Mouse (Mus musculus): ENCODE data around the gene Pip5k1a.
A peak's percentile ranks its signal among the peaks of the same experiment; 100 is the strongest.
"Not testable (repeated sequence)": the region's sequence is repeated elsewhere in the genome, so short reads cannot be mapped to it uniquely, and the experiment has no call there.

Gene Pip5k1a

DNA sequence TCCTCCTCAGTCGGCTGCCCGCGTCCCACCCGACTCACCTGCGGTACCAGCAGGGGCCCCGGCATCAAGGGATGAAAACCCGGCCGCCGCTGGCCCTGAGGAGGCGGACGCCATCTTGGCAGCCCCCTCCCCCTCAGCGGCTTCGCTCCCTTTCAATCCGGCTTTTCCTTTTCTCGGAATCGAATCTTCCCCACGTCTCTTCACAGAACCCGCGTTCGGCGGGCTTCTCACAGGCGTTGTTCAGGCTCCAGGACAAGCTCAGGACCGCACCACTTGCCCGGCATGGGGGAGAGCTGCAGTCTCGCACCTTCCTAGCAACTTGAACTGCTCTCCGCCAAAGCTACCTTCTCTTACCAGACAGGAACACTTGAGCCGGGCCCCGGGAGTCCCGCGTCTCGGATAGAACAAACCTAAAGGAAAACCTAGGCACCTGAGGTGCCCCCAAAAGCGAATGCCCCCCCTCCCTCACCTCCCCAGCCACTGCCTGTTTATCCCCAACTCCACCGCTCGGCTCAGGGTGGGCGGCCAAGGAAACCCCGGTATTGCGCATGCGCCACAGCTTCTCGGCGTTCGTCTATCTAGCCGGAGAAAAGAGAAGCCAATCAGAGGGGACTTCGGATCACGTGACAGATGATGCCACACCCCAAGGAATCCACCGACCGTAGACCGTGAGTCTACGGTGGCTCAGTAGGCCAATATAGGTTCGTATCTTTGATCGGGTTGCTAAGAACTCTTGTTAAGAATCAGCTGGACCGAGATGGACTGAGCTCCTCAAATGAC is at the start of gene Pip5k1a:
TSS of gene Pip5k1a (minus strand) at position 593 of the 780 bp plus-strand sequence.
- peak; percentile 97 for DNase-seq (ENCODE audit: low spot score)

DNA sequence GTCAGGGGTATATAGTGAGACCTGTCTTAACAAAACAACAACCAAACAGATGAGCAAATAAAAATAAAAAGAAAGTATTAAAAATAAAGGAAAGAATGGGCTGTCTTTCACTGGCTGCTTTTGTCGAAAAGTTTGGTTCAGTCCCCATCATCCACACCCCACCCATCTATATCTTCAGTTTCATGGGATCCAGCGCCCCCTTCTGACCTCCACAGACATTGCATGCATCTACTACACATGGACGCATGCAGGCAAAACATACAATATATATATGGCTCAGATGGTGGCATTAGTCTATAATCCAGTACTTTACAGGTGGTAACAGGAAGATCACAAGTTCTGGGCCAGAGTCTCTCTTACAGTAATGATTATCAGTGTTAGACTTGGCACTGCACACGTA is 47.1 kb upstream of the Pip5k1a start:
- no peak for DNase-seq (ENCODE audit: low spot score)

DNA sequence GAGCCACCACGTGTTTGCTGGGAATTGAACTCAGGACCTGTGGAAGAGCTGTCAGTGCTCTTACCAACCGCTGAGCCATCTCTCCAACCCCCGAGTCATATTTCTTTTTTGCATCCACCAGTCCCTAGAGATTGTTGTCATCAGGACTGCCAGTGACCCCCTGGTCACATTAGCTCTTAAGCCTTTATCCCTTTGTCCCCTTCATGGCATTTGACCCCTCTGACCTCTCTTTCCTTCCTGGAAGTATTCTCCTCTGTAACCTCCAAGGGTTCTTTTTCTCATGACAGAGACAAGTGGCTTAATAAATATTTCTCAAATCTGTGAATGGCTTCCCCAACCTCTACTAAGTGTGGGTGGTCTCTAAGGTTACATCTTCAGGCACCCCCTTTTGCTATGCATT is 41.2 kb upstream of the Pip5k1a start:
- no peak for DNase-seq (ENCODE audit: low spot score)

DNA sequence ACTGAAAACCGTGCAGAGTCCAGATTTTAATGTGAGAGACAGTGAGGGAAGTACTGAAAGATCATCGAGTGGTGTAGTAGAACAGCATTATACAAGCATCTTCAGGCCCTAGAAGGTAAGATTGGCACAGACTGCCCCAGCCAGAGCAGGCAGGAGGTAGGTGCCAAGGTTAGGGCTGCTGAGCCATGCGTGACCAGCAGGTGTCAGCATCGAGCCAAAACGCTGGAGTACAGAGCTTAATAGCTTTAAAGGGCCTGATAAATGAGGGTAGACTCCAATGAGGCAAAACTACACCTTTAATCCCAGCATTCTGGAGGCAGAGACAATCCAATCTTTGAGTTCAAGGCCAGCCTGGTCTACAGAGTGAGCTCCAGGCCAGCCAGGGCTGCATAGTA is 35.9 kb upstream of the Pip5k1a start:
- peak; percentile 62 for DNase-seq (ENCODE audit: low spot score)

DNA sequence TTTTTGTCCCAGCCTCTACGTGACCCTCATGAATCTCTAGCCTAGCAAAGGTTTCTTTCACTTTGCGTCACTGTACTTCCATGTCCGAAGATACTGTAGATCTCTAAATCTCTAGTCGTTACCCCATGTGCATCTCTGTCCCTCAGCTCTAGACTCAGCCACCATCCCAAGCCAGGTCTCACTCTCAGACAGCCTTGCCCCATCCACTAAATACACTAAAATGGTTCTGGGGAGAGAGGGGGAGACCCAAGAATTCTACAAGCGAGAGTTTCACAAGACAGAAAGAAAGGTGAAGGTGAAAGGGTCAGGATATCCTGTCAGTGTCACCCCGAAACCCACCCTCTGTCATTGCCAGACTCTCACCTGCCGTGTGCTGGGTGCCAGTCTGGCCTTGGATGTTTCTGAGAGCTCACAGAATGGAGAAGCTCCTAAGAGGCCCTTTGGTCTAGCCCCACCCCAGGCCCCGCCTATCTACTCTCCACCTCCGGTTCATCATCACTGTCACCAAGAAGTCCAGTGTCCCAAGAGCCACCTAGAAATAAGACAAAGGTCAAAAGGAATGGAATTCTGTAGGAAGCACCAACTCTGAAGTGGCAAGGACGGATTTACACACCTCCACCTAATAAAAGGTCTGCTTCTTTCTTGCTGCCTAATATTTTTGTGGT is 35.4 kb upstream of the Pip5k1a start, which contains the start of gene Tnfaip8l2:
TSS of gene Tnfaip8l2 (minus strand) at position 409 of the 665 bp plus-strand sequence.
- DNase-seq (ENCODE audit: low spot score): no peak

DNA sequence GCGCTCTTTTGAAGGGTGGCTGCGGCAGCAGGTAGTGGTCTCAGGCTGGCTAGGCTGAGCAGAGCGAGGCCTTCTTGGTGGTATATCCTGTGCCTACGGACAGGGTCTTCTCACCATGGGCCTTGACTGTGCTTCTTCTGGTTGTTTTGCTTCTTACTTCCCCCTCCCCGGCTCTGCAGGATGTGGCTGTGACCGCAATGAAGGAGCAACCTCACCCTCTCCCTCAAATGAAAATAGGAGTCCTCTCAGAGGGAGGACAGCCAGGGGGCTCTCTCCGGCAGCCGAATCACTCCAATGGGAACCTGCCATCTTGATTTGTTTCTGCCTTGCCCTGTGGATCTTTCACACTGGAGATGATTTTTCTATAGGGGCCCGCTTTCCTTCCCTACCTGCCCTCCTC is 34.7 kb upstream of the Pip5k1a start:
- no peak for DNase-seq (ENCODE audit: low spot score)

DNA sequence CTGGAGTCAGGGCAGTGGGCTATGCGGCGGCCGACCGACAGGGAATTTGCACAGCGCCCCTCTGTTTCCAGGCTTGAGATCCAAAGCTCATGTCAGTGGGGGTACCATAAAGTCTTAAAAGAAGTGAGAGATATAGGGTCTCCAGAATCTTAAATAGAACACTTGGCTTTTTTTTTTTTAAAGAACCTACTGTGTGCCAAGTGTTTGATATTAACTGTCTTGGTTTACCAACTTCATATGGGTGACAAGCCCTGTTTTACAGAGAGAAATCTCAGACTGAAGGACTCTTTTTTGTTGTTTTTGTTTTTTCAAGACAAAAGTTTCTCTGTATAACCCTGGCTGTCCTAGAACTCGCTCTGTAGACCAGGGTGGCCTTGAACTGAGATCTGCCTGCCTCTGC is 34.1 kb upstream of the Pip5k1a start:
- DNase-seq (ENCODE audit: low spot score): no peak

DNA sequence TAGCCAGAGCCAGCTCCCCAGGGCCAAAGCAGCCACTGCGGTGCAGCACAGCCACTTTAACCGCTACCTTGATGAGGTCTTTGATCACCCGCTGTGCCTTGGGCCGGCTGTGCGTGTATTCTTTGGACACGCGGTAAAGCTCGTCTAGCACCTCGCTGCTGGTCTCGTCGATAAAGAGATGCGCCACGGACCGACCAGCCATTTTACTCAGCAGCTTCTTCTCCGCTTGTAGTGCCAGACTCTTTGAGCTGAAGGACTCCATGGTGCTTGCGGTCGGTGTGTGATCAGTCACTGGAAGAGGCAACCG is 33.5 kb upstream of the Pip5k1a start:
- DNase-seq (ENCODE audit: low spot score): no peak

DNA sequence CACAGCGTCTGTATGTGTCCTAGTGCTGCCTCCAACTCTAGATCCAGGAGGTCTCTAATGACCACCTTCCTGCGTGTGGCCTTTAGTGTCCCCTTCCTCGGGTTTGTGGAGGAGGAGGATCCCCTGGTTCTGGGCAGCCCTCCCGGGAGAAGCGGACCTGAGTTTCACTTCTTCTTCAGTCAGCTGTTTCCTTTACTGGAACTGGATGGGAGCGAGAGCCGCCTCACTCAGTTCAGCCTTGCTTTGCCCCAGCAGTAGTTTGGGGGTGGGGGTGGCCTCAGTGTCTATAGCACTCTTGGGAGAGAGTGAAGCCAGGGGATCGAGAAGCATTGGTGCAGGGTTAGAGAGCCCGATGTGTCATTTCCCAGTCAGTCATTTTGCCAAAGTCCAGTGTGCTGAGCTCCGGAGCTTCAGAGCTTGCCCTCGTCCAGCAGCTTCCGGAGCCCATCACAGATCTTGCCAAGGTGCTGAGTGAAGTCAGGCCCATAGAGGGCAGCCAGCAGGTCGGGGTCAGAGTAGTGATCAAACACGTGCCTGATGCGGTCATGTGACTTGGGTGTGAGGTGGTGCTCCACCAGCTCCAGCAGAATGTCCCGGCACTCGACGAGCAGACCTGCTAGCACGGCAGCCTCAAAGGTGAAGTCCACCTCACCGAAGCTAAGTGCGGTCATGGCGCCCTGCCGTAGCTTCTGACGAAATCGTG is 33.0 kb upstream of the Pip5k1a start:
- DNase-seq (ENCODE audit: low spot score): peak; percentile 66

DNA sequence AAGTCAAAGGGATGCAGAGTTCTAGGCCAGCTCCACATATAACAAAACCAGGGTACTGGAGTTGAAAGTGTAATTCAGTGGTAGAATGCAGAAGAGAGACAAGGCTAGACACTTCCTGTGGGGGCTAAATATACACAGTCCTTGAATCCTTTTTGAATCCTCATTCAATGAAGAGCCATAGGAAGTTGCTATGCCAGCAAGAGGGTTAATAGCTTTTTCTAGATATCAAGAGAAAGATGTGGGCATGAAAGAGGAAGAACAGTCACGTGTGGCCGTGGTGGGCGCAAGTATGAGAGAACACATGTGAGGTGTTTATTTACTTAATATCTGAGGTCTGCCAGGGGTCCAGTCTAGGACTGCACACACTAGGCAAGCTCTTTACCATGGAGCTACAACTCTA is 29.6 kb upstream of the Pip5k1a start:
- no peak for DNase-seq (ENCODE audit: low spot score)

DNA sequence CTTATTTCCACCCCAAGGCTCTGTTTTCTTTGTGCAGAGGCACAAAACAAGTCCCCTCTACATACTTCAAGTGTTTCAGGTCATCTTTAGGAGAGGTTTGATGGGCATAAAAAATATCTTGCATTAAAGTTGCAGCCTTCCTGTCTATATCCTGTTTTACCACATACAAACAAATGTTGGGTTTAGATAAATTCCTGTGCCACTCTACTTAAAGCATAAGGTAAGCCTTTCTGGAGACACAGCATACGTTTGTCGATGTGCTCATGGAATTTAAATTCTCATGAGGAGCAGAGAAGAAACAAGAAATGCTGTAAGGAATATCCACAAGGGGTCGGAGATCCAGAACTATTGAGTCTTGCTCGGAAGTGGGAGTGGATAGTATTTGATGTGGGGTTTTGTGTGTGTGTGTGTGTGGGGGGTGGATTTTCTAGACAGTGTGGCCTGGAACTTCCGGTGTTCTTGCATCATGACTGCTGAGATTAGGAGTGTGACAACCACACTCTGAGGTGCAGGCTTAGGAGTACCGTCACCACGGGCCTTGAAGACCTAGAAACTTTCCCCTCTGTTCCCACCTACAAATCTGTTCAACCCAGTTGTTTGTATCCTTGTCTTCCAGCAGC is 28.8 kb upstream of the Pip5k1a start:
- no peak for DNase-seq (ENCODE audit: low spot score)

DNA sequence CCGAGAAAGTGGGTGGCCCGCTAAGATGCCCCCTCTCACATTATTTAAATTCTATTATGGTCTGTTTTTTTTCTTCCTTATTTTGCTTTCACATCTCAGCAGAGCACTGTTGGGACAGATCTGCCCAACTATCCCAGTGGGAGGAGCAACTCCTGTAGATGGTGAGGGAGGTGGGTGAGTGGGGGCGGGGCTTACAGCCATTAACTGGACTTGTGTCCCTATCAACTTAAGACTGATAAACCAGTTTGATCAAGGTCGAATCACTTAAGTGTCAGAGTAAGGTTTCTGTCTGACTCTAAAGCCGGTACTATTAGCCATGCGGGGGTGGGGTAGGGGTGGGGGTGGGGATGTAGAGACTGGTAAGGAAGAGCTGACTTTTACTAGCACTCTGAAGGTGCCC is 28.3 kb upstream of the Pip5k1a start:
- DNase-seq (ENCODE audit: low spot score): peak; percentile 40

DNA sequence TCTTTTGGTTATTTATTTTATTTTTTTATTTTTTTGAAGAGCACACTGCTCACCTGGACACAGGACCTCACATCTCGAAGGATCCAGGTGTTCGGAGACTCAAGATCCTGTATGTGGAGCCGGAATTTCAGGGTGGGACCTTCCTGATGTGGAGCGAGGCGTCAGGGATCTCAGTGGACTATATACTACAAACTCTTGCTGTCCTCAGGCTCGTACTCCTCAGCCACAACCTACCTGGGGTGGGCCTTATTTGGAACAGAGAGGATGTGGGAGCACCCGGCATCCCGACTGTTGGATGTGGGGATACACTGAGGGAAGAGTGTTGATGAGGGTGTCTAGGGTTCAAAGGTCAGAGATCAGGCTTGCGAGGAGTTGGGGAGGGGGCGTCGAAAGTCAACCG is 27.4 kb upstream of the Pip5k1a start:
- DNase-seq (ENCODE audit: low spot score): not testable (repeated sequence)

DNA sequence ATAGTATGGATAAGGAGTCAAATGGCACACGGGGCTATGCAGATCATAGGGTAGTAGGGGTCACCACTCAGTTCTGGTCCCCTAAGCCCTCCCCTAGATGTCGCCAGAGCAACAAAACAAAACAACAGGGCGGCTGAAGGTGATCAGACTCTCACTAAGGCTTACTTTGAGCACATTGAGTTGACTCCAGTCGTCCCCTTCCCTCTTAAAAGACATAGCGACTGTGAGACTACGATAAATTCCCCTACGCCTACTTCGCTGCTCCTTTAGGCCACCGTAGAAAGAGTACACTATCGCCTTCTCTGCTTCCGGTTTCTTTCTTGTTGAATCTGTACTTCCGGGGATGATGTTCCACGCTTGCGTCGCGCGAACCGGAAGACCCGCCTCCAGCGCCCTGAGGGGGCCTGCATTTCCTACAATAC is 27.0 kb upstream of the Pip5k1a start, which contains the start of the genes Scnm1 and Lysmd1:
TSS of gene Scnm1 (minus strand) at position 332 of the 422 bp plus-strand sequence.
TSS of gene Lysmd1 (plus strand) at position 409 of the 422 bp plus-strand sequence.
- DNase-seq (ENCODE audit: low spot score): peak; percentile 91

DNA sequence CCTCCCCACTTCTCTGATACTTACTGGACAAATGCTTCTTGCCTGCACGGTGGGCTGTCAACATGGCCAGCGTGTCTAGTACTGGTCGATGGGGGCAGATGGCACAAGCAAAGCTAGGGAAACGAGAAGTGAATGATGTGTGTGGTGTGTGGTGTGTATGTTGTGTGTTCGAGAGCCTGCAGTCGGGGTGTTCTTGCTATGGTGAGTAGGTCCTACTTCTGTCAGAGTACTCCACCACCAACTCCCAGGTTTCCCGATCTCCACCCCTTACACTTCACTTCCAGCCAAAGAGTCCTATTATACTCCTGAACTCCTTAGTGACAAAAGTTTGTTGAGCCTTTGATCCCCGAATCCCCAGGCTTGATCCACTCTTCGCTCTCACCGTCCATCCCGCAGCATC is 26.4 kb upstream of the Pip5k1a start:
- DNase-seq (ENCODE audit: low spot score): no peak

DNA sequence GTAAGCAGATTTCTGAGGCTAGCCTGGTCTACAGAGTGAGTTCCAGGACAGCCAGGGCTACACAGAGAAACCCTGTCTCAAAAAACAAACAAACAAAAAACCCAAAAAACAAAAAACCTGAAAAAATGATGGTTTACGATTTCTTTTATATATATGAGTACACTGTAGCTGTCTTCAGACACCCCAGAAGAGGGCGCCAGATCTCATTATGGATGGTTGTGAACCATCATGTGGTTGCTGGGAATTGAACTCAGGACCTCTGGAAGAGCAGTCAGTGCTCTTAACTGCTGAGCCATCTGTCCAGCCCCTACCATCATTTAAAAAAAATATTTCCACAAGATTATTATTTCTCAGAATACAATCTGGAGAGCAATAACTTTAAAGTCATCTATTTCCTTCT is 25.7 kb upstream of the Pip5k1a start:
- not testable (repeated sequence) for DNase-seq (ENCODE audit: low spot score)

DNA sequence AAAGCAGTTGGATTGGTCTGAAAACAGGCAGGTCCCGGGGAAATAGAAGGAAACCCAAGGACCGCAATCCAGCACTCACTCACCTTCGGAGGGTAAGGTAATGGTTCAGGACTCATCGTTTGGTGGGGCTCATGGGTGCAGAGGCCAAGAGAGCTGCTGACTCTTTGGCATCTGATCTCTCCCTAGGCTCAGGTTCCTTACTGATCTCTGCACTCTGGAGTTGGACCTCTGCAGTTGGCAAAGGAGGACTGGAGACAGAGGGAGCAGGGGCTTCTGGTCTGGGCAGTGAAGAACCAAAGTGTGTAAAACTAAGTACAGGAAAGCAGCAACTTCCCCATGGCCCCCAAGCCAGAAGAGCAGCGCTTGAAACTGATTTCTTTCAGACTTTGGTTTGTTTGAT is 23.4 kb upstream of the Pip5k1a start:
- no peak for DNase-seq (ENCODE audit: low spot score)

DNA sequence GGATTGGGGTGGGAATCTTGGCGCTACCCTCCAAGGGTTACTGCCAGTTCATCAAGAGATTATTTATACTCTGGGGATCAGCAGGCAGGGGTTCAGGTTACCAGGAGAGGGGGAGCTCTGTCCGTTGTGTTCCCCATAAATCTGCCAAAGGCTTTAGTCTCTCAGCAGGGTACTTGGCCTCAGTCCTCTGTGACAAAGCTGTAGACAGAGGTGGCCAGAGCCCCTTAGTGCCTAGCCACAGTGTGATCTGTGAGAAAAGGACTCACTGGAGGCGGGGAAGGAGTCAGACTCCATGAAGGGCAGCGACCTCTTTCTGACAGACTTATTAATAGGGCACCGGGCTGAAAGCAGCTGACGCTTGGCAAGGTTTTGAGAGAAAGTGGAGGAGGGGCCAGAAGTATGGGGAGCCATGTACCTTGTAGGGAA is 22.5 kb upstream of the Pip5k1a start:
- no peak for DNase-seq (ENCODE audit: low spot score)

DNA sequence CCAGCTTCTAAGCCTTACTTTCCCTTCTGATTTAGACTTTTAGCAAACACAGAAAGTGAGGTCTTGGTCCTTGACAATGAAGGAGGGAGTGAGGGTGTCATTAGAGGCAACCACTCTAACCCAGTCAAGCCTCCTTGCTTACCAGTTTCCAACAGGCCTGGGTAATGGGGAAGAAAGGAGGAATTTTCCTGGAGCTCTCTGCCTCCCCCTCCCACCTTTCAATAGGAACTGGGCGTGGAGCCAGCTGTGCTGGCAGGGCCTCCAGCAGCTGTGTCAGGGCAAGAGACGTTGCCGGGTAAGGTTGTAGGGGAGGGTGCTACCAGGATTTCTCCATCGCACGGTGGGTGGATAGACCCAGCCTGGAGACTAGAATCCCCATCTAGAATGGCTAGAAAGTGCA is 18.2 kb upstream of the Pip5k1a start:
- no peak for DNase-seq (ENCODE audit: low spot score)

DNA sequence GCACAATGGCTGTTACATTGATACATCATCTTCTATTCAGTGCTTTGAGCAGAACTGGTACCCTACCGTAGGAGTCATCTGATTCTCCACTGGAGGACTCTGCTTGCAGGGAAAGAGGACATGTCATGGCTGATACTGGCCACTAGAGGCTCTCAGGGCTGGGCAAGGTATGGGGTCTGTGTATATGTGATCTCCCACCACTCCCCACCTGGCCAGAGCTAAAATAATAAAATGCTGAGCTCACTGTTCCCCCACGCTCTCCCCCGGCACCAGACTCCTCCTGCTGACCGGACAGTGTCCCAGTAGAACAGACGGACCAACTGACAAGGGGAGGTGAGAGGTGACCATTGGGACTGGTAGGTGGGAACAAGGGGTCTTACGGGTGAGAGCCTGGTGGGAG is 17.5 kb upstream of the Pip5k1a start, which contains the start of gene Tmod4:
TSS of gene Tmod4 (plus strand) at position 231 of the 400 bp plus-strand sequence.
- no peak for DNase-seq (ENCODE audit: low spot score)

DNA sequence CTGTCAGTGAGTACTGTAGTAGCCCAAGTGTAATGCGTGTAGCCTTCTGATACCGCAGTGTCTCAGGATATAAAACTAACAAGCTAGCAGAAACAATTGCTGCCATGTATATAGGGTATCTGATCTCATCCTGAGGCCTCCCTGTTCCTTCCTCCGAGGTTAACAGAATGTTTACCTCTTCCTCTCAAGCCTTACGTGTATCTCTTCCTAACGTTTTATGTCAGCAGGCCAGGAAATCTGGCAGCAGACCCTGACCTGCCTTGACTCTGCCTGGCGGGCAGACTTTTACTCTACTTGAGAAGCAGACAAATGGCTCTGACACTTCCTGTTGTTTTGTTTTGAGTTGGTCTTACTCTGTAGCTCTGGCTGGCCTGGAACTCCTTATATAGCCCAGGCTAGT is 14.8 kb upstream of the Pip5k1a start:
- DNase-seq (ENCODE audit: low spot score): no peak

DNA sequence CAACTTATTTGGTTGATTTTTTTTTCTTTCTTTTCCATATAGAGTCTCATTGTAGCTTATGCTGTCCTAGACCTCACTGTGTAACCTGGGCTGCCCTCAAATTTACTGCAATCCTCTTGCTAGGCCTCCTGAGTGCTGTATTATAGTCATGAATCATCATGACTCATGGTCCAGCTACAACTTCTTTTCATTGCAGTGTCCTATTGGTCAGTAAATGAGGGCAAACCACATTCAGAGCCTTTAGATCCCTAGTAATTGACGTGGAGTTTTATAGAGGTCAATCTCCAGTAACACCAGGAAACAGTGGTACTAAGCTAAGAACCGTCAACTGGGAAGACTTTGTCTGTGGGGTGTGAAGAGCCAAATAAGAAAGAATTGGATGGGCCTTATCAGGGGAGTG is 11.0 kb upstream of the Pip5k1a start:
- no peak for DNase-seq (ENCODE audit: low spot score)
